Mouse (Mus musculus) brain, embryonic 14.5 days (tissue): ENCODE data around the gene Lsamp.
"Not testable (repeated sequence)": the region's sequence is repeated elsewhere in the genome, so short reads cannot be mapped to it uniquely, and the experiment has no call there.

Experiments
- CTCF ChIP-seq: fragments of 200-500 bp; IDR thresholded peaks from 2 replicates; pipeline ENCODE4 v1.5.1; 2012; ENCODE audit warnings: inconsistent platforms, mild to moderate bottlenecking, moderate library complexity, borderline replicate concordance; ENCODE audit not compliant: insufficient read depth, insufficient read length; ENCODE audit errors: extremely low read depth
- POLR2A ChIP-seq: fragments of 200-500 bp; IDR thresholded peaks from 2 replicates; pipeline ENCODE4 v1.6.1; 2012; ENCODE audit warnings: mild to moderate bottlenecking, inconsistent platforms, borderline replicate concordance; ENCODE audit not compliant: poor library complexity, insufficient read depth, insufficient read length, severe bottlenecking; ENCODE audit errors: extremely low read depth

GRCm38 (mm10) chr16:40616697-40617096 is 632.5 kb downstream of the Lsamp start:
- not testable (repeated sequence) for TF ChIP-seq CTCF, POLR2A
